ENCODE assay signal across 24 mouse cellular contexts in the genomic region with DNA sequence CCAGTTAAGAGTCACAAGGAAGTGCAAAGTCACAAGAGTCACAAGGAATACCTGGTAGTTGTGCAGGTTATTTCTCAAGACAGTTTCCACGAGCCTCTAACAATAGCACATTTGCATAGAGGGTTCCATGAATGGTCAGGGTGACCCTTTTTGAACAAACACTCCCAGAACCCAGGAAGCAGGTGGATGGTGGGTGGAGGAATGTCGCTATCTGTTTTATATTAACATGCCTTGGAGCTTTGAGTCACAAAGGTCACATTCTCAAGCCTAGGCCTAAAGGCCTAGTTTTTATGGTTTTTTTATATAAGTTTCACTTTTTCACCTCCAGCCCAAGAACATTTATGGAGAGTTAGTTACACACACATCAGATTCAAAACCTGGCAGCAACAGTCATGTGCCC. TPM values are rescaled to one million over a fixed set of nuclear protein-coding genes. Genes with fewer than 3 reads are reported as not detected.
DNase-seq lines count a peak whose midpoint lies in the region; ATAC-seq lines count a peak whose summit lies in the region.
"Had no signal": no experiment of that assay in that cellular context is flagged by ENCODE, and none has a peak within 500 bp of the region (broad histone marks: within the 10 kb centered on the region; RNA-seq: fewer than 3 reads in every experiment).

No protein-coding gene starts in this region.

- H3K9me3 ChIP-seq in kidney, embryonic 14.5 days (ENCODE audit: control insufficient read depth, low read length), result 0 out of 2 replicates have a peak, but pooled peaks cover 4% of the 10 kb centered on the region
- H3K9me3 ChIP-seq in kidney, embryonic 15.5 days (replicated peaks), result 0 out of 2 replicates have a peak, but pooled peaks cover 3% of the 10 kb centered on the region
- H3K9me3 ChIP-seq: embryonic facial prominence, embryonic 13.5 days; embryonic facial prominence, embryonic 15.5 days had no signal

- no peak for ATAC-seq in kidney, embryonic 14.5 days (ENCODE audit: low FRiP score, low TSS enrichment)
- ATAC-seq in kidney, embryonic 15.5 days (replicated peaks; ENCODE audit: low FRiP score), result no peak
- ATAC-seq: forebrain, embryonic 14.5 days had no signal

- H3K4me2 ChIP-seq in kidney, embryonic 14.5 days (replicated peaks; ENCODE audit: low read depth, low read length), result no peak overlapping the region
- H3K4me2 ChIP-seq in kidney, embryonic 15.5 days, result no peak overlapping the region
- H3K4me2 ChIP-seq: embryonic facial prominence, embryonic 13.5 days; embryonic facial prominence, embryonic 15.5 days; forebrain, embryonic 12.5 days had no signal

- DNase-seq in kidney, adult 18-20 months, result peak; percentile 23
- DNase-seq in kidney, postnatal 10 days, result no peak
- DNase-seq in kidney, adult 8-10 months, result peak; percentile 42 to 67
- peak; percentile 13 to 46 for DNase-seq in kidney, postnatal 25 days
- peak; percentile 36 to 56 for DNase-seq in kidney, postnatal 36 days
- no peak for DNase-seq in frontal cortex, postnatal 36 days (ENCODE audit: low spot score in 2 of 2)
- DNase-seq: adrenal gland, adult 2 months; adrenal gland, postnatal 10 days; adrenal gland, postnatal 25 days; cerebellum, adult 11 months; cerebellum, adult 18-20 months; cerebellum, adult 8-10 months; cerebellum, adult 9-11 months; cerebellum, postnatal 14 days; cerebellum, postnatal 36 days; embryo, embryonic 11 days had no signal

- peaks cover 5% of the 10 kb centered on the region for H3K27me3 ChIP-seq in kidney, embryonic 14.5 days (ENCODE audit: control insufficient read depth, insufficient read depth, low read length)
- peaks cover 19% of the 10 kb centered on the region for H3K27me3 ChIP-seq in kidney, embryonic 15.5 days

- peaks cover 6% of the 10 kb centered on the region; the same call in 1 of the 2 replicates for H3K4me1 ChIP-seq in kidney, embryonic 14.5 days (ENCODE audit: control insufficient read depth, insufficient read depth, low read length)
- peaks cover 11% of the 10 kb centered on the region for H3K4me1 ChIP-seq in kidney, embryonic 15.5 days
- H3K4me1 ChIP-seq: forebrain, embryonic 12.5 days had no signal

- 83% methylated on average over 2 of the region's 2 CpGs for WGBS in kidney, embryonic 14.5 days
- 77% methylated on average over 2 of the region's 2 CpGs for WGBS in kidney, embryonic 15.5 days

- H3K27ac ChIP-seq in kidney, embryonic 14.5 days (ENCODE audit: low read depth, low read length), result no peak overlapping the region
- no peak overlapping the region for H3K27ac ChIP-seq in kidney, embryonic 15.5 days
- H3K27ac ChIP-seq: embryonic facial prominence, embryonic 13.5 days; embryonic facial prominence, embryonic 15.5 days; forebrain, embryonic 10.5 days; forebrain, embryonic 12.5 days had no signal

- no peaks in the 10 kb centered on the region for H3K36me3 ChIP-seq in kidney, embryonic 14.5 days (ENCODE audit: control insufficient read depth, insufficient read depth, low read length)
- H3K36me3 ChIP-seq in kidney, embryonic 15.5 days, result no peaks in the 10 kb centered on the region
- H3K36me3 ChIP-seq: embryonic facial prominence, embryonic 13.5 days; embryonic facial prominence, embryonic 15.5 days; forebrain, embryonic 10.5 days; forebrain, embryonic 12.5 days had no signal

- H3K4me3 ChIP-seq in kidney, embryonic 14.5 days (ENCODE audit: low read length), result no peak overlapping the region
- no peak overlapping the region for H3K4me3 ChIP-seq in kidney, embryonic 15.5 days (replicated peaks)
- H3K4me3 ChIP-seq: embryonic facial prominence, embryonic 13.5 days; embryonic facial prominence, embryonic 15.5 days; erythroblast, embryonic 14.5 days; forebrain, embryonic 10.5 days; forebrain, embryonic 12.5 days had no signal

- H3K9ac ChIP-seq in kidney, embryonic 14.5 days (ENCODE audit: low read depth, low read length), result no peak overlapping the region
- H3K9ac ChIP-seq in kidney, embryonic 15.5 days, result no peak overlapping the region
- H3K9ac ChIP-seq: embryonic facial prominence, embryonic 13.5 days; embryonic facial prominence, embryonic 15.5 days; forebrain, embryonic 12.5 days had no signal

RNA-seq across cellular contexts. Expression of gene Lgi2, which starts 46.3 kb away (rescaled TPM):
- polyA plus RNA-seq in kidney, embryonic 14.5 days (2014; fragmentation: Nextera tagmentation; extraction: Ambion mirVana), result 3.5 and 3.9 TPM in 2 replicates
- 3.5 and 4.6 TPM in 2 replicates for polyA plus RNA-seq in kidney, embryonic 15.5 days (2015; fragmentation: Nextera tagmentation; extraction: Ambion mirVana)
- polyA plus RNA-seq: erythroblast, embryonic 14.5 days had no signal

RNA-seq across cellular contexts. Expression of gene Ccdc149, which starts 48.6 kb away (rescaled TPM):
- polyA plus RNA-seq in kidney, embryonic 14.5 days (2014; fragmentation: Nextera tagmentation; extraction: Ambion mirVana), result 1.8 and 2.1 TPM in 2 replicates
- polyA plus RNA-seq in kidney, embryonic 15.5 days (2015; fragmentation: Nextera tagmentation; extraction: Ambion mirVana), result 3.0 and 3.4 TPM in 2 replicates
- polyA plus RNA-seq: erythroblast, embryonic 14.5 days had no signal

Comparison
In these comparisons a context has a peak if more than half of its experiments do, and no peak if none do; other contexts are left out.
1. DNase-seq: peak in kidney, adult 18-20 months (single experiment), kidney, adult 8-10 months (2 of 2), kidney, postnatal 25 days (2 of 2) and kidney, postnatal 36 days (2 of 2); none in kidney, postnatal 10 days (single experiment) and frontal cortex, postnatal 36 days (0 of 2).